Mouse (Mus musculus) small intestine, adult 2 months (tissue): ENCODE measurements at regions not wholly inside any gene's neighbourhood (a gene's known extent, or its start where the extent isn't known, plus 50 kb on each side); places are given as distances from the start of the nearest gene placed in this dataset.

Source experiments
- CTCF ChIP-seq: fragments of 200-500 bp; IDR thresholded peaks from 2 replicates; pipeline ENCODE4 v1.5.1; 2012; ENCODE audit warnings: low read depth, mild to moderate bottlenecking, control low read depth, inconsistent platforms, low read length, moderate library complexity, mixed read lengths; ENCODE audit not compliant: insufficient replicate concordance, insufficient read length; ENCODE audit errors: extremely low read depth
- POLR2A ChIP-seq: fragments of 200-500 bp; IDR thresholded peaks from 2 replicates; pipeline ENCODE4 v1.6.1; 2012; ENCODE audit warnings: low read depth, mild to moderate bottlenecking, control low read depth, inconsistent platforms, low read length, moderate library complexity

GRCm38 (mm10) chr16:31521786-31522185 lies 99.7 kb downstream of the Bdh1 start:
- TF ChIP-seq CTCF (no peak), POLR2A (no peak)
